Mouse (Mus musculus) heart, adult 2 months (tissue): ENCODE results near the gene Kdf1.

ENCODE experiments used
- CTCF ChIP-seq: fragments of 200-600 bp; IDR thresholded peaks from 2 replicates; pipeline ENCODE4 v1.8.1; 2022; ENCODE audit warnings: antibody characterized with exemption, mild to moderate bottlenecking, moderate library complexity
- EP300 ChIP-seq: fragments of 200-500 bp; IDR thresholded peaks from 2 replicates; pipeline ENCODE4 v1.6.1; 2011; ENCODE audit warnings: low read depth, low read length, control low read depth; ENCODE audit not compliant: insufficient read depth
- POLR2A ChIP-seq: fragments of 200-500 bp; IDR thresholded peaks from 2 replicates; pipeline ENCODE4 v1.6.1; 2011; ENCODE audit warnings: mild to moderate bottlenecking, low read depth, low read length, control low read depth; ENCODE audit not compliant: insufficient read depth

DNA sequence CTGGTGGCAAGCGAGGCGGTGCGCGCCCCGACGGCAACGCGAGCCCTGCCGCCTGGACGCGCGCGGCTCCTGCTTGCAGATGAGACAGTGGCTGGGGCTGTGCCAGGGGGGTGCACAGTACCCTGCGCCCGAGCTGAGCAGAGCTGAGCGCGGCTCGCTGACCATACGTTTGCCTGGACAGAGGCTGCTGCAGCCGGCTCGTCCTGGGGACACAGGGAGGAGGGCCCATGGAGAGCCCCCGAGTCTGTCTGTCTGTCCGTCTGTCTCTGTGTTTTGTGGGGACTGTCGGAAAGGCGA, 554 bp downstream of the Kdf1 start:
- TF ChIP-seq POLR2A (no peak), CTCF (no peak), EP300 (no peak)
